Mouse (Mus musculus) embryonic facial prominence, embryonic 11.5 days (tissue): ENCODE measurements at regions not wholly inside any gene's neighbourhood (a gene's known extent, or its start where the extent isn't known, plus 50 kb on each side); places are given as distances from the start of the nearest gene placed in this dataset.

ENCODE experiments used
- ATAC-seq: fragments of 200-750 bp; cut with Nextera tagmentation; replicated peaks from 2 replicates; pipeline ENCODE4 v1.8.0; 2017; ENCODE audit warnings: low read depth; ENCODE audit not compliant: insufficient number of reproducible peaks, low FRiP score, low TSS enrichment
- DNase-seq: peaks from one replicate; pipeline ENCODE4 v3.0.0-alpha.2; 2015; ENCODE audit warnings: low spot score
- H3K27ac ChIP-seq: fragments of 300-500 bp; sonication (generic); replicated peaks from 2 replicates; pipeline ENCODE4 v1.5.1; 2014; ENCODE audit warnings: mild to moderate bottlenecking, low read depth, low read length, control low read depth
- H3K27me3 ChIP-seq: fragments of 300-500 bp; sonication (generic); 2 replicates; pipeline ENCODE4 v1.6.1; 2014; ENCODE audit warnings: mild to moderate bottlenecking, low read length, moderate library complexity, mixed read lengths; ENCODE audit not compliant: control insufficient read depth, insufficient read depth
- H3K36me3 ChIP-seq: fragments of 300-500 bp; sonication (generic); replicated peaks from 2 replicates; pipeline ENCODE4 v1.6.1; 2014; ENCODE audit warnings: low read depth, mild to moderate bottlenecking, low read length, moderate library complexity, mixed read lengths; ENCODE audit not compliant: control insufficient read depth, insufficient read depth
- H3K4me1 ChIP-seq: fragments of 300-500 bp; sonication (generic); 2 replicates; pipeline ENCODE4 v1.6.1; 2014; ENCODE audit warnings: low read length, mixed read lengths; ENCODE audit not compliant: control insufficient read depth, insufficient read depth
- H3K4me2 ChIP-seq: fragments of 300-500 bp; sonication (generic); 2 replicates; pipeline ENCODE4 v1.6.1; 2014; ENCODE audit warnings: low read depth, mild to moderate bottlenecking, control low read depth, low read length, moderate library complexity
- H3K4me3 ChIP-seq: fragments of 300-500 bp; sonication (generic); 2 replicates; pipeline ENCODE4 v1.5.1; 2014; ENCODE audit warnings: low read depth, low read length, control low read depth
- H3K9ac ChIP-seq: fragments of 300-500 bp; sonication (generic); replicated peaks from 2 replicates; pipeline ENCODE4 v1.6.1; 2014; ENCODE audit warnings: mild to moderate bottlenecking, control low read depth, low read length
- H3K9me3 ChIP-seq: fragments of 300-500 bp; sonication (generic); replicated peaks from 2 replicates; pipeline ENCODE4 v1.6.1; 2016; ENCODE audit warnings: mild to moderate bottlenecking, low read length, inconsistent platforms, mixed read lengths; ENCODE audit not compliant: control insufficient read depth
- WGBS: fragments of 180-500 bp; shearing (Covaris S2); extraction: QIAGEN DNeasy Blood & Tissue Kit; methylation state at CpG from one replicate; pipeline ENCODE4 v1.1.7; 2014; 5-methylcytosine and 5-hydroxymethylcytosine counted together

DNA sequence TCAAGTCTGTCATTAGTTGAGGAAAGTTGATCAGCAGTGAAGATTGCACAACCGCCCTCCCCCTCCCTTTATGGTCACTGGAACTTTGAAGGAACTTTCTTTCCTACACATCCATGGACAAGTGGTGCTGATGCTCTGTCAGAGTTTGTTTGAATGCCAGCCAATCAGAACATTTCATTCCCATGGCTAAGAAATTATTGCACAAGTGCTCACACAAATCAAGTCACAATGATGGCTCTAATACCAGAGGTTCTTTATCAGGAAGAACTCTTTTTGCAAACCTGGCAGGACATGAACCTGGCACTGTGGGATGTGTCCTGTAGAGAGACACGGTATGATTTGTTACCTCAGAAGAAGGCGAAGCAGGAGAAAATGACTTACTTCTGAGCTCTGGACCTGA is 54.3 kb upstream of the Spry2 start:
- H3K9me3 ChIP-seq, result no peaks in the 10 kb centered on the region
- H3K4me1 ChIP-seq, result no peaks in the 10 kb centered on the region
- no peak overlapping the region for H3K27ac ChIP-seq
- ATAC-seq (no peak), DNase-seq (no peak)
- H3K4me2 ChIP-seq, result no peak overlapping the region
- 94% methylated on average over 3 of the region's 3 CpGs for WGBS
- H3K9ac ChIP-seq, result no peak overlapping the region
- no peaks in the 10 kb centered on the region for H3K36me3 ChIP-seq
- no peaks in the 10 kb centered on the region for H3K27me3 ChIP-seq
- no peak overlapping the region for H3K4me3 ChIP-seq

DNA sequence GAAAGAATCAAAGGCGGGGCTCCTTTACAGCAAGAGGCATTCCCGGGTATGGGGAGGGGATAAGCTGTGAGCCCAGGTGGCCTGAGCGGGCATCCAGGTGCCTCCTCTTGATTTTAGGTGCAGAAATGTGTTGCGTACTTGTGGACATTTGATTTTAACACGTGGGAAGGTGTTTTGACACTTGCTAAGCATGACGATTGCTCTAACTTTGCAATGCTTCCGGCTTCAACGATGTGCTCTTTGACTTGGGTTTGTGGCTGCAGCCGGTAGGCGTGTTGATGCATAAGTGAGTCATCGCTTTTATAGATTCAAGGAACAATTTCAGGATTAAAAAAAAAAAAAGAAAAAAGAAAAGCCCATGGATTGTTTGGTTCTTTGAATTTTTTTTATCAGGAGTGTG is 58.5 kb upstream of the Spry2 start:
- H3K9me3 ChIP-seq, result no peaks in the 10 kb centered on the region
- no peaks in the 10 kb centered on the region for H3K36me3 ChIP-seq
- no peak overlapping the region for H3K4me2 ChIP-seq
- H3K4me1 ChIP-seq, result no peaks in the 10 kb centered on the region
- ATAC-seq (no peak), DNase-seq (no peak)
- H3K27me3 ChIP-seq, result no peaks in the 10 kb centered on the region
- H3K4me3 ChIP-seq, result no peak overlapping the region
- no peak overlapping the region for H3K27ac ChIP-seq
- no peak overlapping the region for H3K9ac ChIP-seq
- WGBS, result 92% methylated on average over 11 of the region's 11 CpGs

DNA sequence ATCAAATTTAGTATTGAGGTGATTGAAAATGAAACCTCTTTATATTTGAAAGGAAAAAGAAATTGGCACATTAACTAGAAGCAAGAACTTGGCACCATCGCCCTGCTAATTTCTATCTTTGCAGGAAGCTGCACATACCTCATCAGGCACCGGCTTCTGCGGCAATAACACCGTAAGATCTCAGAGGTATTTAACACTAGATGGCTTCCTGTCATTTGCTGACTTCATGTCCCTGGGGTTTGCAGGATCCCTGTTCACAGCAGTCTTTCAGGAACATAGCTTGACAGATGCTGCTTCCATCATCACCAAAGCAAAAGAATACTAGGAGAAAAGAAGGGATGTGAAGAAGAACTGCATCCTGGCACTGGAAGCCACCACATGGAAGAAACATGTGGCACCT is 60.2 kb upstream of the Spry2 start:
- DNase-seq (no peak), ATAC-seq (no peak)
- no peak overlapping the region for H3K9ac ChIP-seq
- 78% methylated on average over 4 of the region's 4 CpGs for WGBS
- no peaks in the 10 kb centered on the region for H3K4me1 ChIP-seq
- no peak overlapping the region for H3K27ac ChIP-seq
- no peaks in the 10 kb centered on the region for H3K27me3 ChIP-seq
- H3K4me3 ChIP-seq, result no peak overlapping the region
- no peak overlapping the region for H3K4me2 ChIP-seq
- H3K9me3 ChIP-seq, result no peaks in the 10 kb centered on the region
- H3K36me3 ChIP-seq, result no peaks in the 10 kb centered on the region

DNA sequence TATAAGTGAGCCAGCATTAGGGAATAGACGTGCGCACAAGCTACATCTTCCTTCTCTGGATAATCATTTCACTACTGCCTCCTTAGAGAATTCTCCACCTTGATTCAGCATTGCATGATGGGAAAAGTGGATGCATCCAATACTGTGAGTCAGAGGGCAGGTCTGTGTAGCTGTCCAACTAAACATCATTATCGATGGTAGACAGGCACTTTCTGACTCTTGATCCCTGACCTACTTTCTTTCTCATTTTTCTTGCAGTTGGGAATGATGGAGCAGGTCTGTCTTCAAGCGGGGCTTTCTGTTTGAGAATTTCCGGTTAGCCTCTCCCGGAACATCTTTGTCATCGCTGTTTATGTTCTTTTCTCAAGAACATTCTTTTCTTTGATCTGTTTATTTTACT is 61.4 kb upstream of the Spry2 start:
- no peaks in the 10 kb centered on the region for H3K36me3 ChIP-seq
- no peak overlapping the region for H3K4me2 ChIP-seq
- WGBS, result 84% methylated on average over 7 of the region's 7 CpGs
- H3K4me3 ChIP-seq, result no peak overlapping the region
- DNase-seq, result no peak
- H3K9me3 ChIP-seq, result no peaks in the 10 kb centered on the region
- H3K9ac ChIP-seq, result no peak overlapping the region
- no peak for ATAC-seq
- H3K27me3 ChIP-seq, result no peaks in the 10 kb centered on the region
- H3K27ac ChIP-seq, result no peak overlapping the region
- H3K4me1 ChIP-seq, result no peaks in the 10 kb centered on the region

DNA sequence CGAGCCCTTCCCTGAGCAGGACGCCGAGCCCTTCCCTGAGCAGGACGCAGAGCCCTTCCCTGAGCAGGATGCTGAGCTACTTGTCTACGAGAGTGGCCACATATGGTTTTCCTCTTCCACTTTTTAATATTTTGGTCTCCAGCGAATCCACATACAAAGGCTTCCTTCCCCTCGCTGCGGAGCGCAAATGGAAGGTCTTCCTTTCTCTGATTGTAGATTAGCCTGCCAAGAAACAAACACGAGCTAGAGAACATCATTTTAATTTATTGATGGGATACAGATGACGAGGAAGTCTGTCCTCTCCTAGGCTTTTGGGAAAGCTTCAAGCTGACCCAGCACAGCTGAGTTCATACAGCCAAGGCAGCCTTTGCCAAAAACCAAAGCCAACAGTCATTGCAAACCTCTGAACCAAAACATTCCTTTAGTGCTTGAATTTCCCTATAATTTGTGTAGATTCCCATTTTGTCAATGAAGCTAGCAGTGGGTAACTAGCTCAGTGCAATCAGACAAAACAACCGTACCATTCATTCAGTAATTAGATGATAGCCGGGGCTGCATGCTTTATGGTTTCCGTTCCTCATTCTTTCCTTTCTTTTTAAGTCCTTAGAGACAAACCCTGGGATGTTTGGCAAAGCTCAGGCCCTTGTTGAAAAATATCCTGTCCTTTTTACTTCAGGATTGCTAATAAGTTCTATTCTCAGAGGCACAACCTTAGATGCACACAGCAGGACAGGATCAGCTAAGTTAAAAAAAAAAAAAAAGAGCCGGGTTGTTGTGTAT is 83.1 kb upstream of the Spry2 start:
- no peak overlapping the region for H3K4me2 ChIP-seq
- H3K4me1 ChIP-seq, result no peaks in the 10 kb centered on the region
- no peaks in the 10 kb centered on the region for H3K9me3 ChIP-seq
- 44% methylated on average over 15 of the region's 15 CpGs for WGBS
- H3K36me3 ChIP-seq, result no peaks in the 10 kb centered on the region
- no peak overlapping the region; the same call in 1 of the 2 replicates for H3K9ac ChIP-seq
- H3K4me3 ChIP-seq, result no peak overlapping the region
- H3K27me3 ChIP-seq, result no peaks in the 10 kb centered on the region
- H3K27ac ChIP-seq, result peak overlapping the region; percentile 70
- DNase-seq, result peak; percentile 66
- ATAC-seq, result peak; percentile 71

DNA sequence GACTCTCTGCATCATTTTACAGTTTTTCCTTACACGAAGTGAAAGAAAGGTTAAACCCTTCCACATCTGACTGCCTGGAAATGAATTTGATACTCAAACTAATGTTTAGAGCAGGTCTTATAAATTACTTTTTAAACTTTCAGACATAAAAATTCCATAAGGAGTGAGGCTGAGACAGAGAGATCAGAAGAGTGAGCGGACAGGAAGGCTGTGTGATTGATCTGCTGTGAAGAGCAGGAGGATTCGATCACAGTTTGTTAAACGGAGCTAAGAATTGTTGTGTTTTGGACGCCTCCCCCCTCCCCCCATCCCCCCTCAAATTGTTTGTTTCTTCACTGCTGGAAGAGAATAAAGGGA is 83.7 kb upstream of the Spry2 start:
- Histone ChIP-seq H3K4me3 (no peak overlapping the region), H3K36me3 (no peaks in the 10 kb centered on the region), H3K9me3 (no peaks in the 10 kb centered on the region), H3K27ac (0 out of 2 replicates have a peak overlapping the region, but pooled peaks have one; percentile 17), H3K4me1 (no peaks in the 10 kb centered on the region), H3K27me3 (no peaks in the 10 kb centered on the region), H3K9ac (no peak overlapping the region), H3K4me2 (no peak overlapping the region)
- no peak for DNase-seq
- peak; percentile 29; the same call in 1 of the 2 replicates for ATAC-seq
- 27% methylated on average over 5 of the region's 5 CpGs for WGBS

DNA sequence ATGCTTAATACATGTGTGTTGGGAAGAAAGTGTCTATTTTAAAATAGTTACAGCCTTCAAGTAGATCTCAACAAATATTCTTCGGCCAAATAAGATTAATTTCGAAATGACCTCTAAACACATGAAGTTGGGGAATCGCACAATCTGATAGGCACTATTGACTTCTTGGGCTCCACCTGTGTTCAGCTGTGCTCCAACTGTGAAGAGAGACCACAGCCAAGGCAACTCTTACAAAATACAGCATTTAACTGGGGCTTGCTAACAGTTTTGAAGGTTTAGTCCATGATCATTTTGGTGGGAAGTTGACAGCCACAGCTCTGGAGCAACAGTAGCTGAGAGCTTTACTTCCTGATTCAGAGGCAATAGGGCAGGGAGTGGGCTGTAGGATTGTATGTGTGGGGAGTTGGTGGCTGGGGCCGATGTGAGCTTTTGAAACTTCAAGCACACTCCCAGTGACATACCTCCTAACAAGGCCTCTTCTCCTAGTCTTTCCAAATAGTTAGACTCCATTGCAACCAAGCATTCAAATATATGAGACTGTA is 90.8 kb upstream of the Spry2 start:
- no peak overlapping the region for H3K4me2 ChIP-seq
- H3K36me3 ChIP-seq, result no peaks in the 10 kb centered on the region
- H3K9me3 ChIP-seq, result no peaks in the 10 kb centered on the region
- no peaks in the 10 kb centered on the region for H3K4me1 ChIP-seq
- DNase-seq, result no peak
- no peak overlapping the region for H3K9ac ChIP-seq
- H3K27me3 ChIP-seq, result no peaks in the 10 kb centered on the region
- H3K27ac ChIP-seq, result no peak overlapping the region
- WGBS, result 91% methylated on average over 4 of the region's 4 CpGs
- no peak for ATAC-seq
- H3K4me3 ChIP-seq, result no peak overlapping the region

DNA sequence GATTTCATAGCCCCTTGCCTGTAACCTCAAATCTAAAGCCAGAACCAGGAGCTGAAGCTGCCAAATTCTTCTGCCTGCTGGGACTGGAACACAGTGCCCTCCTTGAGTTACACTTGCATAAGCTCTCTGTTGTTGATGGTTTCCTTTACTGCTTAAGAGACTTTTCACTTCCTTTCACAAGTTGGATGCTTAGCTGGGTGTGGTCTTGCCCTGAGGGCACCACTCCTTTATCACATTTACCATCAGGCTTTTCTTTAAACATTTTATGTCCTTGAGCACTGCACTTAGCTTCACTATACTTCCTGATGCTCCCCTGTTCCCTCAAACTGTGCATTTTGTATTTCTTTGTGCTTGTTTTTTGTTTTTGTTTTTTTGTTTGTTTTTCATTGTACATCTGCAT is 92.1 kb upstream of the Spry2 start:
- no peak overlapping the region for H3K4me3 ChIP-seq
- ATAC-seq (no peak), DNase-seq (no peak)
- no peaks in the 10 kb centered on the region for H3K9me3 ChIP-seq
- no peaks in the 10 kb centered on the region for H3K36me3 ChIP-seq
- H3K9ac ChIP-seq, result no peak overlapping the region
- no peak overlapping the region for H3K4me2 ChIP-seq
- H3K27ac ChIP-seq, result no peak overlapping the region
- H3K27me3 ChIP-seq, result no peaks in the 10 kb centered on the region
- H3K4me1 ChIP-seq, result no peaks in the 10 kb centered on the region
